Mouse (Mus musculus) intestine, embryonic 16.5 days (tissue): ENCODE results near the gene Jtb. TPM values are rescaled to one million over a fixed set of nuclear protein-coding genes. Genes with fewer than 3 reads are reported as not detected.

Experiments used
- ATAC-seq: fragments of 200-750 bp; cut with Nextera tagmentation; 2 replicates; pipeline ENCODE4 v1.8.0; 2017; ENCODE audit warnings: moderate TSS enrichment, moderate library complexity
- H3K27ac ChIP-seq: fragments of 300-500 bp; sonication (generic); 2 replicates; pipeline ENCODE4 v1.5.1; 2014; ENCODE audit warnings: mild to moderate bottlenecking, low read length
- H3K27me3 ChIP-seq: fragments of 300-500 bp; sonication (generic); replicated peaks from 2 replicates; pipeline ENCODE4 v1.6.1; 2014; ENCODE audit warnings: low read length, control low read depth, mixed read lengths; ENCODE audit not compliant: control insufficient read depth, insufficient read depth
- H3K36me3 ChIP-seq: fragments of 300-500 bp; sonication (generic); 2 replicates; pipeline ENCODE4 v1.6.1; 2014; ENCODE audit warnings: low read length, control low read depth; ENCODE audit not compliant: control insufficient read depth, insufficient read depth
- H3K4me1 ChIP-seq: fragments of 300-500 bp; sonication (generic); 2 replicates; pipeline ENCODE4 v1.6.1; 2014; ENCODE audit warnings: low read length, control low read depth, mixed read lengths; ENCODE audit not compliant: control insufficient read depth, insufficient read depth
- H3K4me2 ChIP-seq: fragments of 300-500 bp; sonication (generic); 2 replicates; pipeline ENCODE4 v1.6.1; 2014; ENCODE audit warnings: low read depth, low read length, control low read depth
- H3K4me3 ChIP-seq: fragments of 300-500 bp; sonication (generic); 2 replicates; pipeline ENCODE4 v1.5.1; 2014; ENCODE audit warnings: mild to moderate bottlenecking, low read length
- H3K9ac ChIP-seq: fragments of 300-500 bp; sonication (generic); 2 replicates; pipeline ENCODE4 v1.6.1; 2014; ENCODE audit warnings: low read depth, low read length
- H3K9me3 ChIP-seq: fragments of 300-500 bp; sonication (generic); 2 replicates; pipeline ENCODE4 v1.6.1; 2016; ENCODE audit warnings: low read length, control low read depth; ENCODE audit not compliant: control insufficient read depth
- WGBS: fragments of 180-500 bp; shearing (Covaris S2); extraction: QIAGEN DNeasy Blood & Tissue Kit; methylation state at CpG from one replicate; pipeline ENCODE4 v1.1.7; 2014; 5-methylcytosine and 5-hydroxymethylcytosine counted together
- microRNA-seq: library from miRNA; unstranded; fragments of <30 nt; microRNA quantifications from one replicate; pipeline ENCODE4, GENCODE M21; 2016
- polyA plus RNA-seq: library from polyadenylated mRNA; unstranded; fragments of >200 nt; fragmentation: Nextera tagmentation; extraction: Ambion mirVana; gene quantifications from 2 replicates; pipeline ENCODE4 v1.2.1, GENCODE M21; 2015

The Jtb gene
- polyA plus RNA-seq, 1 experiment from 2014 or later: 110 TPM

- 85% methylated on average over 9 of the region's 9 CpGs for WGBS
- no peak overlapping the region for H3K4me3 ChIP-seq
- no peaks in the 10 kb centered on the region for H3K9me3 ChIP-seq
- H3K4me2 ChIP-seq: no peak overlapping the region
- H3K27ac ChIP-seq: no peak overlapping the region
- peaks cover 9% of the 10 kb centered on the region; the same call in 1 of the 2 replicates for H3K36me3 ChIP-seq
- ATAC-seq: no peak
- no peaks in the 10 kb centered on the region for H3K27me3 ChIP-seq
- H3K4me1 ChIP-seq: no peaks in the 10 kb centered on the region
- H3K9ac ChIP-seq: no peak overlapping the region
These were observed 46.4 kb downstream of the Jtb start for GRCm38 (mm10) chr3:90277793-90278192.

- no peak overlapping the region for H3K9ac ChIP-seq
- H3K9me3 ChIP-seq: no peaks in the 10 kb centered on the region
- no peak overlapping the region for H3K27ac ChIP-seq
- ATAC-seq: no peak
- H3K36me3 ChIP-seq: peaks cover 9% of the 10 kb centered on the region; the same call in 1 of the 2 replicates
- H3K27me3 ChIP-seq: no peaks in the 10 kb centered on the region
- H3K4me2 ChIP-seq: no peak overlapping the region
- H3K4me1 ChIP-seq: no peaks in the 10 kb centered on the region
- 91% methylated on average over 10 of the region's 10 CpGs for WGBS
- no peak overlapping the region for H3K4me3 ChIP-seq
These were observed 46.8 kb downstream of the Jtb start for GRCm38 (mm10) chr3:90278211-90278610.

- H3K9ac ChIP-seq: no peak overlapping the region
- H3K4me1 ChIP-seq: no peaks in the 10 kb centered on the region
- no peak overlapping the region for H3K4me3 ChIP-seq
- no peaks in the 10 kb centered on the region for H3K9me3 ChIP-seq
- no peak overlapping the region for H3K4me2 ChIP-seq
- no peaks in the 10 kb centered on the region for H3K27me3 ChIP-seq
- H3K36me3 ChIP-seq: peaks cover 9% of the 10 kb centered on the region; the same call in 1 of the 2 replicates
- no peak overlapping the region for H3K27ac ChIP-seq
- no peak for ATAC-seq
- 91% methylated on average over 9 of the region's 9 CpGs for WGBS
These were observed 47.8 kb downstream of the Jtb start for GRCm38 (mm10) chr3:90279216-90279615.

GRCm38 (mm10) chr3:90279743-90280142 is 48.3 kb downstream of the Jtb start:
- 97% methylated on average over 7 of the region's 7 CpGs for WGBS
- Histone ChIP-seq H3K4me2 (no peak overlapping the region), H3K4me3 (no peak overlapping the region), H3K36me3 (peaks cover 9% of the 10 kb centered on the region; the same call in 1 of the 2 replicates), H3K4me1 (no peaks in the 10 kb centered on the region), H3K9me3 (no peaks in the 10 kb centered on the region), H3K27ac (no peak overlapping the region), H3K9ac (no peak overlapping the region), H3K27me3 (no peaks in the 10 kb centered on the region)
- no peak for ATAC-seq

- H3K4me3 ChIP-seq: no peak overlapping the region
- H3K27ac ChIP-seq: no peak overlapping the region
- H3K4me1 ChIP-seq: no peaks in the 10 kb centered on the region
- WGBS: 85% methylated on average over 9 of the region's 9 CpGs
- H3K9ac ChIP-seq: no peak overlapping the region
- H3K4me2 ChIP-seq: no peak overlapping the region
- no peaks in the 10 kb centered on the region for H3K27me3 ChIP-seq
- ATAC-seq: no peak
- no peaks in the 10 kb centered on the region for H3K9me3 ChIP-seq
- H3K36me3 ChIP-seq: peaks cover 9% of the 10 kb centered on the region; the same call in 1 of the 2 replicates
These were observed 49.3 kb downstream of the Jtb start for GRCm38 (mm10) chr3:90280708-90281107.

GRCm38 (mm10) chr3:90284150-90284549 is 52.8 kb downstream of the Jtb start:
- Histone ChIP-seq H3K4me1 (no peaks in the 10 kb centered on the region), H3K4me3 (no peak overlapping the region), H3K36me3 (peaks cover 3% of the 10 kb centered on the region; the same call in 1 of the 2 replicates), H3K27ac (no peak overlapping the region), H3K4me2 (no peak overlapping the region), H3K9ac (no peak overlapping the region), H3K27me3 (no peaks in the 10 kb centered on the region), H3K9me3 (no peaks in the 10 kb centered on the region)
- ATAC-seq: no peak
- WGBS: 99% methylated on average over 2 of the region's 2 CpGs

Small RNAs within 50 kb of the gene (microRNA-seq; reads per million reads assigned to microRNA genes)
- gene Mir7012: not detected

Other genes starting within 250 kb of the Jtb start
- 124 and 135 TPM in 2 replicates for gene Hax1, start 232.8 kb upstream of the Jtb start, polyA plus RNA-seq
- gene 4933434E20Rik, start 180.0 kb upstream of the Jtb start, polyA plus RNA-seq: 194 and 199 TPM in 2 replicates
- gene Ubap2l, start 179.0 kb upstream of the Jtb start, polyA plus RNA-seq: 122 and 146 TPM in 2 replicates
- gene Tpm3, start 158.9 kb upstream of the Jtb start, polyA plus RNA-seq: 532 and 565 TPM in 2 replicates
- 0.16 and 0.17 TPM in 2 replicates for gene Nup210l, start 127.5 kb upstream of the Jtb start, polyA plus RNA-seq
- gene Rps27, start 17.9 kb upstream of the Jtb start, polyA plus RNA-seq: 1,326 and 1,461 TPM in 2 replicates
- 18.6 and 22.0 TPM in 2 replicates for gene Rab13, start 17.9 kb upstream of the Jtb start, polyA plus RNA-seq
- 16.0 and 18.9 TPM in 2 replicates for gene Creb3l4, start 11.9 kb downstream of the Jtb start, polyA plus RNA-seq
- gene Slc39a1, start 16.6 kb downstream of the Jtb start, polyA plus RNA-seq: 94.5 and 127 TPM in 2 replicates
- gene Crtc2, start 22.6 kb downstream of the Jtb start, polyA plus RNA-seq: 19.1 and 20.1 TPM in 2 replicates
- gene Dennd4b, start 33.6 kb downstream of the Jtb start, polyA plus RNA-seq: 2.3 and 2.4 TPM in 2 replicates
- gene Gatad2b, start 61.6 kb downstream of the Jtb start, polyA plus RNA-seq: 6.4 and 8.9 TPM in 2 replicates
- 8.4 and 8.6 TPM in 2 replicates for gene Slc27a3, start 158.3 kb downstream of the Jtb start, polyA plus RNA-seq
- gene Ints3, start 202.0 kb downstream of the Jtb start, polyA plus RNA-seq: 20.2 and 22.1 TPM in 2 replicates
- 5.6 and 6.6 TPM in 2 replicates for gene Npr1, start 234.3 kb downstream of the Jtb start, polyA plus RNA-seq
- gene Ilf2, start 244.5 kb downstream of the Jtb start, polyA plus RNA-seq: 125 and 140 TPM in 2 replicates